Mouse (Mus musculus): ENCODE results near the gene Col26a1. TPM values are rescaled to one million over a fixed set of nuclear protein-coding genes. Genes with fewer than 3 reads are reported as not detected.
A peak's percentile ranks its signal among the peaks of the same experiment; 100 is the strongest.

Gene Col26a1
- 1 to 10 TPM; 6.7 to 8.3 TPM for total RNA-seq (2021)
- long read RNA-seq, experiment 1, partial matches to known transcripts, result 3 of 7 reads
- long read RNA-seq, experiment 1, other reads (novel, unspliced or antisense), result 0 of 7 reads
- long read RNA-seq, experiment 2, partial matches to known transcripts, result 0 of 1 reads
- long read RNA-seq, experiment 2, other reads (novel, unspliced or antisense), result 0 of 1 reads

DNA sequence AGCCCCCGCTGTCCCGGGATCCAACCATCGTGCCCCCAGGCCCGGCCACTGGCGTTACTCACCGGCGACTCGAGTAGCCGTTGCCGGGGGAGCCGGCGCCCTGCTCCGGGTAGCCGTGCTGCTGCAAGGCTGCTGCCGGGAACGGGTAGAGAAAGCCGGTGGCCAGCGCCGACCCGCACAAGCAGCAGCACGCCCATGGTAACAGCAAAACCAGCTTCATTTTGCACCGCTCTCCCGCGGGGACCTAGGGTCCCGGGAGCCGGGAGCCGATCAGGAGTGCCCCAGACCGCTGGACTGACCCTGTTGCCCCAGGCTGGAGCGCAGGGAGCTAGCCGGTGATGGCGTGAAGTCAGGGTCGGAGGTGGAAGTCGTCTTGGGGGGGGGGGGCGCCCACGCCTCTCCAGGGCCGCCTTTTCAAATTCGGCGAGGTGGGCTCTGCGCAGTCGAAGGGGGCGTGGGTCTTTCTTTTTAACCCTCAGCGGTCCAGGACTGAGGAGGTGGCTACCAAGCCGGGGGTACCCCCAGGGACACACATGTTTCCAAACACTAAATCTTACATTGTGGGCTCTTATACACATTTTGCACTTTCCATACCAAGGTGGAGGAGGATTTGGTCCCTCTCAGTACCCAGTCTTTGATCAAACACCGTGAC is at the start of gene Col26a1:
TSS of gene Col26a1 (minus strand) at position 422 of the 652 bp plus-strand sequence.
- peak; percentile 37 for DNase-seq

DNA sequence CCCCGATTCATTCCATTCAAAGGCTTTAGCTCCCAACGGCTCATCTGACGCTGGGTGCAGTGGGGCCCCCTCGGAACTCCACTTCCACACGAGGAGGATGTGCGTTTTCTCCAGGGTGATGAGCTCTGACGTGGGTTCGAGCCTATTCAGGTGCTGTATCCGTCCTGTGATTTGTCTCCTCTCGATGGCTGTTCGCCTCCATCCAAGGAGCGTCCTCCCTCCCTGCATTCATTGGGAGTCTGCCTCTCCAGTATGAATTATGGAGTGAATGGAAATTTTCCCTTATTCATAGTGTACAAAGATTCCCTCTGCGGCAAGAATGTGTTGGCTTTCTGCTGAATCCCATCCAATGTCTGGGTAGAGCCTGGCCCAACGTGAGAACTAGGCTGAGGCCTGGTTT is 48.9 kb upstream of the Col26a1 start:
- DNase-seq, result no peak

DNA sequence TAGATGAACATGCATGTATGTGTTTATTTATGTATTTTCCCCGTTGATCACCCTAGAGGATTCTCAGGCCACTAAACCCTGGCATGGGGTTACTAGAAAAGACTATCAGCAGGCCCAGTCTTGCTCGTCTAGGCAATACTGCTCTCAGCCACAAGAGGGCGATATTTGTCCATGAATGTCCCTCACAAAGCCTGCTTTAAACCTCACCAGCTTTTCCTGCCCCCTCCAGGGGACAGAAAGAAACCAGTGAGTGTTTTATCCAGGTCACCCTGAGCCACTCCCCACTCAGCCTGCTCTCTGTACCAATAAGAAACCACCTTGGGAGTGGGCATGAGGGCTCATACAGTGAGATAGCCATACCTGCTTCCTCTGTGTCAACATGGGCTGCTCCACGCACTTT is 46.1 kb upstream of the Col26a1 start:
- DNase-seq, result peak; percentile 91

DNA sequence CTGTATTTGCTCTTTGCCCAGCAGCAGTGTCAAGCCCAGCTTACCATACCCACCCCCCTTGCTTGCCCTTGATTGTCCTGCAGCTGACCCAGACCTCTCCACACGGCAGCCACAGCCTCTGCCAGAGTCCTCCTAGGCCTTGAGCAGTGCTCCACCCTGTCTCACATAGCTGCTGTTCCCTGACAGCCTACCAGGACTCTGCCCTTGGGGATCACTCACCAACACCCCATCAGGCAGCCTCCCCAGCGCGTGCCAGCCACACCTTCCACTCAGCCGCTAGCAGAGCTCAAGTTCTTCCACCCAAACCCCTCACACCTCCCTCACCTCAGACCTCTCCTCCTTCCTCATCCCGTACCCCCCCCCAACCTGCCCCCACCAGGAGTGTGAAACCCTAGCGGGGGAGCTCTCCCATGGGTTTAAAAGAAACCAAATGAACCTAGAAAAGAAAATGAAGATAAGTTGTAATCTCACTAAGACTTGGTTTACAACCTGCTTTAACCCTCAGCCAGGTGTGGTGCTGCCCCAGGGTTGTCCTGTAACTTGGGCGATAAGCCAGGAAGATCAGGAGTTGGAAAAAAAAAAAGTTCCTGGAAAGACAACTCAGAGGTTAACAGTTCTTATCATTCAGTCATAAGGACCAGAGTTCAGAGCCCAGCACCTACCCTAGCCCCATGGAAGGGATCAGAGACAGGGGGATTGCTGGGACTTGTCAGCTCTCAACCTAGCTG is 40.9 kb upstream of the Col26a1 start:
- no peak for DNase-seq

DNA sequence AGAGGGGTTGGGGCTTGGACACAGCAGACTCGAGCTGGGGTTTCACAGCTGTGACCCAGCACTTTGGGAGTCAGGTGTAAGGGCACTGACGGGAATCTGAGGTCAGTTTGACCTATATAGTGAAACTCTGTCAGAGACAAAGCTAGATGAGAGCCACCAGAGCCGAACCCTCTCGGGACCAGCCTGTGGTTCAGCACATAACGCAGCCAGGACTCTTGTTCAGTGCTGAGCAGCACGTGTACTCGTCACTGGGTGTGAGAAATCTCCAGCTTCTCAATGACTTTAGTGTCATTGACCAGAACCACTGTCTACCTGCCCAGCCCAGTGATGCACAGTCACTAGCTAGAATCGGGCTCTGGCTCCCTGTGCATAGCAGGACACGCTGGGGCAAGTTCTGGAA is 39.8 kb upstream of the Col26a1 start:
- DNase-seq, result no peak

DNA sequence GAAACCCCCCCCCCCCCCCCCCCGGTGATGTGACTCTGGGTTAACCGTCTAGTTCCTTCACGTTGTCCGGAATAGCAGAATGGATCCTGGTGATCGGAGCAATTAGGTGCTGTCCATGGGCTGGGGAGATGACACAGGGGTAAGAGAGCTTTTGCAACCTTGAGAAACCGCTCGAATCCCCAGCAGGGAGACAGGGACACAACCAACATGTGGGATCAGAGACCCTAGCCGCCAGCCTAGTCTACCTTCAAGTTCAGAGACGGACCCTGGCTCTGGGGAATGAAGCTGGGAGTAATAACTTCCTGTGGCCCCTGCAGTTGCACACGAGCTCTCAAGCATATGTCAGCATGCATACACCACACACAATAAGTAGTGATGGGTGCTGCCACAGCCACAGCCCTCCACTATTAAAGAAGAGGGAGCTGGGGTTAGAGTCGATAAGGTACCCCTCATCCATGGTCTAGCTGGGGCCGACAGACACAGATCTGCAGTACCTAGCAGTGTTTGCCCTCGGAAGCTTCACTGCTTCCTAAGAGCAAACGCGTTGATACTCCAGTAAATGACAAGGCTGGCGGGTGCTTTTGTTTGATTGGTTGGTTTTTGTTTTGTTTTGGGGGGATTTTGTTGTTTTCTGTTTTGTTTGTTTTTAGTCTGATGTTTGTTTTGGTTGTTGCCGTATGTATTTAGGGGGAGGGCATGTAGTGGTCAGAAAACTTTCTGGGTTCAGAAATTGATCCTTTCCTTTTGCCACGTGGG is 36.7 kb upstream of the Col26a1 start:
- no peak for DNase-seq

DNA sequence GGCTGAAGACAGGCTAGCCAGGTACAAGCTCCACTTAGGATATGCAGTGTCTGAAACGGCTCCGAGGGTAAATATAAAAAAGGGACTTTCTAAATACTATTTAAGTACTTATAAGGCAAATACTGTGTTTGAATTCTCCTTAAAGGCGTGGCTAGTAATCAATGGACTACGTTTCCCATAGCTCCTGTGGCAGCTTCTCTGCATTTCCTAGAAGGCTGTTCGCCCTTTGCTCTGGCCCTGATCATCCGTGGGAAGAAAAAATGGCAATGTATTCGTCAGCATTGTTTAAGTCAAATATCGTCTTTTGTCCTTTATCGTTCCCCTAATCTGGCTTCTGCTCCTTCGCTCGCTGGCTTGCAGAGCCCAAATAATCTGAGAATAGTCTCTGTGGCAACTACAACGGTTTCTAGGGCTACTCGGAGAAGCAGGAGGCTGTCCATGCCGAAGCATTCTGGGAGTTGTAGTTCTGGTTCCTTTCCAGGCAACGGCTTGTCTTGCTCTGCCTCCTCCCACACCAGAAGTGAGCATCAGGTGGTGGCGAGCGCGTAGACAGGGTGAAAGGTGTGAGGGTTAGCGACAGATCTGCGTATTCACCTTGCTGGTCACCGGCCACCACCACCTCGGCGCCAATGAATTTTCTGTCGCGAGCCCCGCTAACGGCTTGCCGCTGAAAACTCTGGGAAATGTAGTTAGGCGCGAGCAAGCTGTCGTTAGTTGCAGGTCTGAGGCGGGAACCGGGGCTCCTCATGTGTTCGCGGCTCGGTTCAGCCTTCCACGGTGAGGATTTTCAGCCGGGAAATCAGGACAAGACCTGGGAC is 35.9 kb upstream of the Col26a1 start:
- peak; percentile 73 for DNase-seq

DNA sequence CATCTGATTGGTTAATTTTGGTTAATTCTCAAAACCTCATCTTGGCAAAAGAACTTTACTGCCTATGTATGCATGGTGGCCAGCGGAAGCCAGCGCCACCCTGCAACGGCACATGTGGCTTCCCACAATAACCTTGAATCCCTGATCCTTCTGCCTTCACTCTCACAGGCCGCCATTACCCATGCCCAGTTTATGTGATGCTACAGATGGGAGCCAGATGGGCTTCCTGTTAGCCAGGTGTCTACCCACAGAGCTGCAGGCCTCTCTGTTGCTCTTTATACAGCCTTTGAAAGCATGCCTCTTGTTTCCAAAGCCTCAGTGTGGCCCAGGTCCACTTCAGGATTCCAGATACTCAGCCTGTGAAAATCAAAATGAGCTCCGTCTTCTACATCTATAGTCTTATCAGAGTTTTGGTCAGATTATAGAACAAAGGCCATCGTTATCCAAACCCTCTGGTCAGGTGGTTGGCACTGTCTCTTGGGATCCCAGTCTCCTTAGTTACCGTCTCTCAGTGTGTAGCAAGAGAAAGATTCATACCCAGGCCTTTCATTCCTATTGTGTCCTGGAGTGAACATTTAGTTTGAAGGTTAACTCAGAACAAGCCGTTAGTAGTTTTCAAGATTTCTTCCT is 34.7 kb upstream of the Col26a1 start:
- no peak for DNase-seq

DNA sequence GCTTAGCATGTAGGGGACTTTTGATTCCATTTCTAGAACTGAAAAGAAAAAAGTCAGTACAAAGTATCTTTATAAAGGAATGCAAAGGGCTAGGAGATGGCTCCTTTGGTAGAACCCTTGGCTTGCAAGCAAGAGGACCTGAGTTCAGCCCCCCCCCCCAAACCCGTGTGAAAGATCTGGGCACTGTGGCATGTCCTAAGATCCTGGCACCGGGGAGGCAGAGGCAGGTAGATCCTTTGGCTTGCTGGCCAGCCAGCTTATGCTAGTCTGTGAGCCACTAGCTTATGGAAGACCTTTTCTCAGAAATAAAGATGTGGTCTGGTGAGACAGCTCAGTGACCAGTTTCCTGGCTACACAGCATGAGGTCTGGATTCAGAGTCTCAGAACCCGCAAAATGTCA is 31.2 kb upstream of the Col26a1 start:
- DNase-seq, result no peak

DNA sequence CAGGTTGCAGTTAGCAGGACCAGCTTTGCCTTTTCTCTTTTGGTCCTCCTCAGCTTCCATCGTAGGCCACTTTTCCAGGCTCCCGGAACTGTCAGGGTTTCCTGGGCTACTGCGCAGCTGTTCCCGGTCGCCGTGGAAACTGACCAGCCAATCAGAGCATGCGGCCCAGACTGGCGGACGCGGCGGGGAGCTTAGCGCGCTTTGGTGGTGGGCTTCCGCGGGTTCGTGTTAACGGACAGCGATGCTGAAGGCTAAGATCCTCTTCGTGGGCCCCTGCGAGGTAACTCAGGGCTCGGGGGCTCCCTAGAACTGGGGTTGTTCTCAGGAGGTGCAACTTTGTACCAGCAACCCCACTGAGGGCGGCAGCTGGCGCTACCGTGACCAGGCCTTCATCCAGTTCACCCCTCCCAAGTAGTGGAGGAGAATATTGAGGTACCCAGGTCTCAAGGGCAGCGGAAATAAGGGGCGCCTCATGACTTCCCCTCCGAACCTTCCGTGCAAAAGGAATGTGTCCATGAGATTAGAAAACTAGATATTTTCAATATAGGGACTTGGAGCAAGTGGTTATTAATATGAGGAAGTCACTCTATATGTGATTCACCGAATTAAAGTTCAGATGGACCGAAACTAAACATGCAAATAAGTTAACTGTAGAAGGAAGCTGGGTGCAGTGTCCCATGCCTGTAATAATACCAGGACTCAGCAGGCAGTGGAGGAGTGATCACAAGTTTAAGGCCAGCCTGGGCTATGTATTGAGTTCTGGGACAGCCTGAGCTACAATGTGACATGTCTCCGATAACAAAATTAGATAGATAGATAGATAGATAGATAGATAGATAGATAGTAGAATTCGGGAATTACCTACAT is 25.2 kb upstream of the Col26a1 start, which contains the start of gene Ift22:
TSS of gene Ift22 (plus strand) at position 160 of the 867 bp plus-strand sequence.
- peak; percentile 97 for DNase-seq

DNA sequence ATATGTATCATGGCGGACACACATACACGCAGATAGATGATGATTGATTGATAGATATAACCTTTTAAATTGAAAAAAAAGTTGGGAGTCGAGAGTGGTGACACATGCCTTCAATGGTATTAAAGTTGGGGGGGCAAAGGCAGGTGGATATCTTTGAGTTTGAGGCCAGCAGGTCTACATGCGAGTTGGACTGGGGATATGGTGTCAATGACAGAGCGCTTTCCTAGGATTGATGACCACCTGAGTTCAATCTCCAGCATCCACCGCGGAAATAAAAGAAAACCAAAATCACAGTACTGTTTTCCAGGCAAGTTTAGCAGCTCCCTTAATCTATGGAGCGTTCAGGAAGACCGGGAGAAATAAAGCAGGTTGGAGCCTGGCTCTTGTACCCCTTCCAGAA is 24.6 kb upstream of the Col26a1 start:
- DNase-seq, result no peak

DNA sequence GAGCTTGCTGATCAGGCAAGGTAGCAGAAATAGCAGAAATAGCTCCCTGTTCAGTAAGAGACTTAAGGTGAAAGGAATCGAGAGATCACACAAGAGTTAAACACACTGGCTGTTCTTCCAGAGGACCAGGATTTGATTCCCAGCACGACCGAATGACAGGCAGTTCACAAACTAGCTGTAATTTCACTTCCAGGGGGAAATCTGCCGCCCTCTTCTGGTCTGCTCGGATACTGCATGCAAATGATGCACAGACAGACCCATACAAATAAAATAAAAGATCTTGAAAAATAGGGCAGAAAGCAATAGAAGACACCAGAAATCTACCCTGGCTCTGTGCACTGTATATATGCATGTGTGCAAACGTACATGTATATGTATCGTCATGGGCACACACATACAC is 22.6 kb upstream of the Col26a1 start:
- no peak for DNase-seq

DNA sequence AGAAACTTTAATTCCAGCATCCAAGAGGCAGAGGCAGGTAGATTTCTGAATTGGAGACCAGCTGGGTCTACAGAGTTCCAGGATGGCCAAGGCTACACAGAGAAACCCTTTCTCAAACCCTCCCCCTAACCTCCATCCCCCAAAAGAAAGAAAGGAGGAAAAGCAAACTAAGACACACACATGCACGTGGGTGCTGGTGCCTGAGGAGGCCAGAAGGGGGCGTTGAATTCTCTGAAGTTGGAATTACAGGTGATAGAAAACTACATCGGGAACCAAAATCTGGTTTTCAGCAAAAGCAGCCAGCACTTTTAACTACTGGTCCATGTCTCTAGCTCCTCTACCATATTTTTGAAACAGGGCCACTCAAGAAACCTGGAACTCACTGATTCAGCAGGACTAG is 21.6 kb upstream of the Col26a1 start:
- DNase-seq, result no peak

DNA sequence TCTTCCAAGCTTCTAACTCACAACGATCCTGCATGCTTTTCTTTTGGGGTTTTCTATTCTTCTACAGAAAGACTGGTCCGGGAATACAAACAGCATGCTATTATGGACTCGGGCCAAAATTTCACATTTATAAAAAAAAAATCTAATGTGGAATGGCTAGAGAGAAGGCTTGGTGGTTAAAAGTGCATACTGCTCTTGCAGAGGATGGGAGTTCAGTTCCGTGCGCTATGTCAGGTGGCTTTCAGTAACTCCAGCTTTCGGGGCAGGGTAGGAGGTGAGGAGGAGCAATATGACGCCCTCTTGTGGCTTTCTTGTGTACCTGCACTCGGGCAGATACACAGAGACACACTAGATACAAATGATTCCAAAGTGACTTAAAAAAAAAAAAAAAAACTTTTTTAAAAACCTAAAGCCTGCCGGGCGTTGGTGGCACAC is 12.5 kb upstream of the Col26a1 start:
- no peak for DNase-seq

DNA sequence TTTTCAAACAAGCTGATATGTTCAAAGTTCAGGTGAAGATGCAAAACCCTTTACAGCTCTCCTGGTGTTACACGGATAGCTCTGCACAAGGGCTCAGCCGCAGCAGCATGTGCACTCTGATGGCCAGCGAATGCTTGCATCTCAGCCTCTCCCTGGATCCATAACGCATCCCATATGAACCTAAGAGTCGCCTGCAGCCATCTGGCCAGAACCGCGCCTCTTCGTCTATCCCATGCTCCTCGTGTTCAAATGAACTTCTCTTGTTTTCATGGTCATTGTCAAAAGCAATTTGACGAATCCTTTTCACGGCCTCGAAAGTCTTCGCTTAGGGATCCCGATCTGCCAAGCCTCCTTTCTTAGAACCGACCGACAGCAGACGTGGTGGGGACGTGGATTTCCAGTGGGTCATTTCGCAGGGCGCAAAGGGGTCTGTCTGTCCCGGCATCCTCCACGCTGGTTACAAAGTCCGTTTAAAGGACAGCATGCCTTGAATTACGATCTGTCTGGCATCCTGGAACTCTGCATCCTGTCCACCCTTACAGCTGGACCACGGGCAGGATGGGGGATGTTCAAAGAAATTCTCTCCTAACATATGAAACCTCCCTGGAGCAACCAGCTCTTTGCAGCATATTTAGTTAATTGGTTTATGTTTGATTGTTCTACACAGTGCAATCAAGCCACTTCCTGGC is 12.0 kb upstream of the Col26a1 start:
- DNase-seq, result no peak

DNA sequence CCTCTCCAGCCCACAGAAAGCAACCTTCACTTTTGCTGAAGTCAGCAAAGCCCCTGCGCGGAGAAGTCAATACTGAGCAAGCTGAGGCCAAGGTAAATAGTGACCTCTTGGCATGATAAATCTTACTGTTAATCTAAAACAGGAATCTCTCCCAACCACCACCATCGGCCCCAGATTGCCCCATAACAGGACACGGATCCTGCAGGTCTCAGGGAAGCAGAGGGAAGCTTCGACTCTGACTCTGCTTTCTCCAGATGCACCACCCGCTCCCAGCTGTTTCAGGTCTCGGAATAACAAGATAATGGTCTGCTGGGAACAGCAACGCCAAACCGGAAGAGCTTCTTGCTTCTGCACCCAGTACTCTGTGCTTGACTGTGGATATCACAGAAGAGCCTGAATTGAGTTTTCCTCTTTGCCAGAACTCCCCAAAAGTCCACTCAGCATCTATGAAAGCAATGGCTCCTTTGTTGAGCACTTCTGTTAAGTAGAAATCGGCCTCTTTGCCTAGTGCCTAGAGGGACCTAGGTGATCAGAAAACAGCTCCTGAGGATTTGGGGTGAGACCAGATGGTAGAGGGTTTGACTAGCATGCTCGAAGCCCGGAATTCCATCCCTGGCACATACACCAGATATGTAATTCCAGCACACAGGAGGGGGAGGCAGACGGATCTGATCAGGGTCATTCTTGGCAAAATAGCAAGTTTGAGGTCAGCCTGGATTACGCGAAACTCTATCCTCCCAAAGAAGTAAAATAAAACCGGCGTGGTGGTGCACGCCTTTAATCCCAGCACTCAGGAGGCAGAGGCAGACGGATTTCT is 5.7 kb upstream of the Col26a1 start:
- DNase-seq, result no peak

DNA sequence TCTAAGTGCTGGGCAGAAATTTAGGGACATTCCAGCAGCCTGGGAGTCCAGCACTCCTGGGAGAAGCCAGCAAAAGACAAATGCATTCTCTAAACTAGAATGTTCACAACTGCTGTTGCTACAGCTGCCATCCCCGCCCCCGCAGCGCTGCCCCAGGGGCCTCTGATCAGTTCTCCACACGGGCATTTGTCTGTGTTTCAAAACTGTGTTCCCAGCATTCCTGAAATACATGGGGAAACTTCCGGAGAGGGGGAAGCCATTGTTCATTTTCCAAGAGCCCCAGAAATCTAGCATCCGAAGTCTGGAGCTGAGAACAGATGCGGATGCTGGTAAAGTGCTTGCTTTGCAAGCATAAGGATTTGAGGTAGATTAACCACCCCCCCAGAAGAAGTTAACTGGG is 3.9 kb upstream of the Col26a1 start:
- DNase-seq, result no peak

DNA sequence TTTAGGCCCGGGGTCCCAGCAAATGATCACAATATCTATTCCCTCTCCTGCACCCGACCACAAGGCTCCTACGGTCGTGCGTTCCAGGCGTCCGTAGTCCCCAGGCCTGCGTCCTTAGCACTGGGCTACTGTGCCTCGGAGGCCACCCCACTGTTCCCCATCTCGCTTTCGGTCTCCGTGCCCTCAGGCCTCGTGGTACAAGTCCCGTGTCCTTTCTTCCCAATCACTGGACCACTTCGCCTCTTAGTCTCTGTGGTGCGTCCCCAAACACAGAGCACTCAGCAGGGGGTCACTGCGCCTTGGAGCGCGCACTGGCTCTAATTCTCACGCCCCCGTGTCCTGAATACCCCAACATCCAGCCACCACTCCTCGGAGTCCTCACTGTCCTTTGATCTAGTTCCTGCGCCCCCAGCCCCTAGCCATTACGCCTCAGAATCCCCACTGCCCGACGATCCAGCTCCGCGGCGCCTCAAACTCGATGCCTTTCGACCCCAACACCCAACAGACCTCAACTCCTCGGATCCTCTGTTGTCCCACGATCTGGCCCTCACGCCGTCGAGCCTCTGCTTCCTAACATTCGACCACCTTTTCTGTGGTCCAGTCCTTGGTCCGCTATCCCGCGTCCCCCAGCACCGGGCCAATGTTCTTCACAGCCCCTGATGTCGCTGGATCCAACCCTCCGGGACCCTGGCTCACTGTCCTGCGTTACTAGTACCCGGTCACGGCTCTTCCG is 788 bp downstream of the Col26a1 start:
- no peak for DNase-seq

Measured in adrenal gland, postnatal 10 days (tissue).